Mouse (Mus musculus) midbrain, embryonic 15.5 days (tissue): ENCODE data around the gene Rtn4rl1. TPM values are rescaled to one million over a fixed set of nuclear protein-coding genes. Genes with fewer than 3 reads are reported as not detected.

Experiments
- ATAC-seq: fragments of 200-750 bp; cut with Nextera tagmentation; replicated peaks from 2 replicates; pipeline ENCODE4 v1.8.0; 2017; ENCODE audit warnings: moderate TSS enrichment
- H3K27ac ChIP-seq: fragments of 300-500 bp; sonication (generic); 2 replicates; pipeline ENCODE4 v1.5.1; 2015; ENCODE audit warnings: mild to moderate bottlenecking, inconsistent platforms
- H3K27me3 ChIP-seq: fragments of 300-500 bp; sonication (generic); replicated peaks from 2 replicates; pipeline ENCODE4 v1.6.1; 2015; ENCODE audit warnings: inconsistent platforms
- H3K36me3 ChIP-seq: fragments of 300-500 bp; sonication (generic); replicated peaks from 2 replicates; pipeline ENCODE4 v1.6.1; 2015; ENCODE audit warnings: inconsistent platforms
- H3K4me1 ChIP-seq: fragments of 300-500 bp; sonication (generic); 2 replicates; pipeline ENCODE4 v1.6.1; 2015; ENCODE audit warnings: inconsistent platforms
- H3K4me2 ChIP-seq: fragments of 300-500 bp; sonication (generic); 2 replicates; pipeline ENCODE4 v1.6.1; 2015; ENCODE audit warnings: inconsistent platforms, mild to moderate bottlenecking, moderate library complexity
- H3K4me3 ChIP-seq: fragments of 300-500 bp; sonication (generic); 2 replicates; pipeline ENCODE4 v1.5.1; 2015; ENCODE audit warnings: mild to moderate bottlenecking, inconsistent platforms
- H3K9ac ChIP-seq: fragments of 300-500 bp; sonication (generic); 2 replicates; pipeline ENCODE4 v1.6.1; 2015; ENCODE audit warnings: mild to moderate bottlenecking, inconsistent platforms
- H3K9me3 ChIP-seq: fragments of 300-500 bp; sonication (generic); 2 replicates; pipeline ENCODE4 v1.6.1; 2016; ENCODE audit warnings: inconsistent platforms
- WGBS: fragments of 180-500 bp; shearing (Covaris S2); methylation state at CpG from one replicate; pipeline ENCODE4 v1.1.7; 2015; ENCODE audit warnings: mixed read lengths; 5-methylcytosine and 5-hydroxymethylcytosine counted together
- polyA plus RNA-seq: library from polyadenylated mRNA; unstranded; fragments of >200 nt; fragmentation: Nextera tagmentation; extraction: Ambion mirVana; gene quantifications from 2 replicates; pipeline ENCODE4 v1.2.1, GENCODE M21; 2015

Rtn4rl1 gene
- polyA plus RNA-seq, 1 experiment from 2014 or later: 15.7 TPM

DNA sequence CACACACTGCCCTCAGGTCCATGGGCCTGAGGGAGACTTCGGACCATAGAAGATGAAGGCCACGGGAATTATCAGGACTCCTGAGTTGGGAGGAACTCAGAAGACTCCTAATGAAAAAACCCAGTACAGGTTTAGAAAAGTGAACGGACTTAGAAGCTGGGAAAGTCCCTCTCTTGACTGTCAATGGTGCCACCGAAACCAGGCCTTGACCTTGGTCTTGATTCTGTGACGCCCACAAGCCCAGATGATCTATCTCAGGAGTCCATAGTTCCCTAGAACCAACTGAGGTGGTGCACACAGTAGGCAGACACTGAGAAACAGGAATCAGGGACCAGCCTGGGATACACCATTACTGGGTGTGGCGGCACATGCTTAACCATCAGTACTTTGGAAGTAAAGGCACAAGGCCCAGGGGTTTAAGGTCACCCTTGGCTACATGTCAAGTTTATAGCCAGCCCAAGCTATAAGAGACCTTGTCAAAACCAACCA, 36.7 kb downstream of the Rtn4rl1 start:
- Histone ChIP-seq H3K4me2 (no peak overlapping the region), H3K36me3 (no peaks in the 10 kb centered on the region), H3K9me3 (no peaks in the 10 kb centered on the region), H3K4me3 (no peak overlapping the region), H3K4me1 (peaks cover 19% of the 10 kb centered on the region), H3K9ac (no peak overlapping the region), H3K27ac (no peak overlapping the region), H3K27me3 (no peaks in the 10 kb centered on the region)
- WGBS: 96% methylated on average over 6 of the region's 6 CpGs
- no peak for ATAC-seq

- no peaks in the 10 kb centered on the region for H3K9me3 ChIP-seq
- no peak overlapping the region for H3K9ac ChIP-seq
- 7% methylated on average over 7 of the region's 7 CpGs for WGBS
- no peak overlapping the region for H3K4me2 ChIP-seq
- ATAC-seq: no peak
- no peaks in the 10 kb centered on the region for H3K27me3 ChIP-seq
- peaks cover 29% of the 10 kb centered on the region for H3K4me1 ChIP-seq
- no peak overlapping the region for H3K27ac ChIP-seq
- H3K4me3 ChIP-seq: no peak overlapping the region
- H3K36me3 ChIP-seq: no peaks in the 10 kb centered on the region
These were observed 38.2 kb downstream of the Rtn4rl1 start for GRCm38 (mm10) chr11:75231756-75232155.

- Histone ChIP-seq H3K4me2 (no peak overlapping the region), H3K9me3 (no peaks in the 10 kb centered on the region), H3K9ac (no peak overlapping the region), H3K27me3 (no peaks in the 10 kb centered on the region), H3K36me3 (no peaks in the 10 kb centered on the region), H3K4me3 (no peak overlapping the region), H3K27ac (no peak overlapping the region), H3K4me1 (peaks cover 35% of the 10 kb centered on the region)
- 65% methylated on average over 4 of the region's 4 CpGs for WGBS
- no peak for ATAC-seq
These were observed 38.9 kb downstream of the Rtn4rl1 start for GRCm38 (mm10) chr11:75232434-75232833.

DNA sequence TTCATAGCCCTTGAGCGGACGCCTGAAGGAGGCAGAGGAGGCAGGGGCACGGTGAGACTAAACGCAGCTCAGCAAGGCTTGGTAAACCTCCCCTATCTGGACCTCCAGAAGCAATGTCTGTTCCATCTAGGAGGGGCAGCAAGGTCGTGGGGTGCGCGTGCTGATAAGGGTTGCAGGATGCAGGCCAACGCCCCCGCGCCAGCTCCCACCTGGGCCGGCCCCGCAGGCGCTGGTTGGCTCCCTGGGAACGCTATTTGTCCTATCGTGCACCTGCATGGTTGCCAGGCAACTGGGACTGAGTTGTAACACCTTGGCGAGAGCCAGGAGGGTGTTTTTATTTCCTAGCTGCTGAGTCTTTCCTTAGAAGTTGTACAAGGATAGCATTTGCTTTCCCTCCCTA, 41.2 kb downstream of the Rtn4rl1 start:
- Histone ChIP-seq H3K9me3 (no peaks in the 10 kb centered on the region), H3K27ac (peak overlapping the region; percentile 39; the same call in 1 of the 2 replicates), H3K4me1 (peaks cover 36% of the 10 kb centered on the region), H3K4me2 (peak overlapping the region; percentile 44), H3K4me3 (peak overlapping the region; percentile 26), H3K27me3 (no peaks in the 10 kb centered on the region), H3K36me3 (no peaks in the 10 kb centered on the region), H3K9ac (no peak overlapping the region)
- peak; percentile 70 for ATAC-seq
- 12% methylated on average over 16 of the region's 16 CpGs for WGBS

- Histone ChIP-seq H3K4me3 (no peak overlapping the region), H3K27me3 (no peaks in the 10 kb centered on the region), H3K36me3 (no peaks in the 10 kb centered on the region), H3K4me2 (no peak overlapping the region), H3K27ac (no peak overlapping the region), H3K4me1 (peaks cover 37% of the 10 kb centered on the region), H3K9me3 (no peaks in the 10 kb centered on the region), H3K9ac (no peak overlapping the region)
- WGBS: 75% methylated on average over 13 of the region's 13 CpGs
- no peak for ATAC-seq
These were observed 46.8 kb downstream of the Rtn4rl1 start for GRCm38 (mm10) chr11:75240158-75240934.

DNA sequence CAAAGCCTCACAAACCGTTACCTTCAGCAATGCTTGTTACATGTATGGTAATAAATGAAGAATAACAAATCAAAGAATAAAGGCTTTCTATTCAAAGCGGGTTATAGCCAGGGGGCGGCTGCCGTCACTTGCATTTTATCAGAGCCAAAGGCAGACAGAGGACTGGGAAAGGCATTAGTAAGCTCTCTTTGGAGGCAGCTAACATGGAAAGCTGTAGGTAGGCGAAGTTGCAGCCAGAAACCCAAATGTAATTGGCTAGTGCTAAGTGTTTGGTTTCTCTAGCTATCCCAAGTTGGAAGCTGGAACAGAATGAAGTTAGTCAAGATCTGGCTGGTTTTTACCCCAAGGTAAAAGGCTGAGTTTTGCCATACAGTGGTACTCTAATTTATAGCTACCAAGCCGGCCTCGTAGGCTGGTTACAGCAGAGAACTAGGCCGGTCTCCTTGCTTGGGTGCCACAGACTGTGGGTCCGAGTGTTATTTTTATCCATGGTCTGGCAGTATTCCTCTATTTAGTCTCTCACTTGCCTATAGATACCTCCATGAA, 49.2 kb downstream of the Rtn4rl1 start:
- Histone ChIP-seq H3K27ac (no peak overlapping the region), H3K4me1 (peaks cover 29% of the 10 kb centered on the region), H3K27me3 (no peaks in the 10 kb centered on the region), H3K4me2 (no peak overlapping the region), H3K36me3 (no peaks in the 10 kb centered on the region), H3K9ac (no peak overlapping the region), H3K9me3 (no peaks in the 10 kb centered on the region), H3K4me3 (no peak overlapping the region)
- 76% methylated on average over 9 of the region's 9 CpGs for WGBS
- no peak for ATAC-seq

DNA sequence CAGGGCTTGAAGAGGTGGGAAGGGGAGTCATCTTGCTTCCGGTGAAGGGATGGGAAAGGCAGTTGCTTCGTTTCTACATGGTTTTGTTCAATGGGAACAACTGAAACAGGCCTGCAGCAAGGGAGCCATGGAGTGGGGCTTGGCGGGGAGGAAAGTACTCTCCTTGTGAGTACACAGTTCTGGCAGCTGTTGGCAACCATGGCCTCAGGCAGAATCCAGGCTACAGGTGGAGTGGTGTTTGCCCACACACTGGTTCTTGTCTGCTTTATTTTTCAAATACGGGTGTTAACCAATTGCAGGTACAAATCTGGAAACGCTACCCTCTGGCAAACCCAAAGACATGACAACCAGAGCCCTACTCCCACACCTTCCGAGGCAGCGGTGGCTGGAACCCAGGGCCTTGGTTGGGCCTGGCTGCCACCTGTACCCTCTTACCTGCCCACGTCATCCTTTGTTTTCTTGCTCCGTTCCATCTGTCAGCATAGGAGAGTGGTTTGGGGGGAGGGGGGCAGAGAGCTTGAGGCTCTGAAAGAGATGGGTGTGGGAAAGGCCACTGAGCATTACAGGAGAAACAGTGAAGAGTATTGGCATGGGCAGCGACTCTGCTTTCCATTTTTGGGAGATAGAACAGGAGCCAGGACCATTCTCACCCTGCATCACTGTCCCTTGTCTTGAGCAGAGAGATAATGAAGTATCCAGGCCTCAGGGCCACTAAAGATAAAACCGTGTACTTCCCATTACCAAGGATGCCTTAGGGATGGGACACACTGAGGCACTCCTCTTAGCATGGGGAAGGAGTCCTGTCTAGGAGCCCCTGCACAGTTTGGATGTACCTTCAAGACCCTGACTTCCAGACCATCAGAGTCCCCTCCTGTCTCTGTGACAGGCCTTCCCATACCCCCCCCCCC, 51.0 kb downstream of the Rtn4rl1 start:
- no peaks in the 10 kb centered on the region for H3K9me3 ChIP-seq
- H3K4me2 ChIP-seq: no peak overlapping the region
- H3K4me3 ChIP-seq: no peak overlapping the region
- H3K27ac ChIP-seq: peak overlapping the region; percentile 54; the same call in 1 of the 2 replicates
- H3K27me3 ChIP-seq: no peaks in the 10 kb centered on the region
- peaks cover 40% of the 10 kb centered on the region for H3K4me1 ChIP-seq
- no peaks in the 10 kb centered on the region for H3K36me3 ChIP-seq
- no peak overlapping the region for H3K9ac ChIP-seq
- 0 out of 2 replicates have a peak, but pooled peaks have one; percentile 10 for ATAC-seq
- 85% methylated on average over 11 of the region's 11 CpGs for WGBS

DNA sequence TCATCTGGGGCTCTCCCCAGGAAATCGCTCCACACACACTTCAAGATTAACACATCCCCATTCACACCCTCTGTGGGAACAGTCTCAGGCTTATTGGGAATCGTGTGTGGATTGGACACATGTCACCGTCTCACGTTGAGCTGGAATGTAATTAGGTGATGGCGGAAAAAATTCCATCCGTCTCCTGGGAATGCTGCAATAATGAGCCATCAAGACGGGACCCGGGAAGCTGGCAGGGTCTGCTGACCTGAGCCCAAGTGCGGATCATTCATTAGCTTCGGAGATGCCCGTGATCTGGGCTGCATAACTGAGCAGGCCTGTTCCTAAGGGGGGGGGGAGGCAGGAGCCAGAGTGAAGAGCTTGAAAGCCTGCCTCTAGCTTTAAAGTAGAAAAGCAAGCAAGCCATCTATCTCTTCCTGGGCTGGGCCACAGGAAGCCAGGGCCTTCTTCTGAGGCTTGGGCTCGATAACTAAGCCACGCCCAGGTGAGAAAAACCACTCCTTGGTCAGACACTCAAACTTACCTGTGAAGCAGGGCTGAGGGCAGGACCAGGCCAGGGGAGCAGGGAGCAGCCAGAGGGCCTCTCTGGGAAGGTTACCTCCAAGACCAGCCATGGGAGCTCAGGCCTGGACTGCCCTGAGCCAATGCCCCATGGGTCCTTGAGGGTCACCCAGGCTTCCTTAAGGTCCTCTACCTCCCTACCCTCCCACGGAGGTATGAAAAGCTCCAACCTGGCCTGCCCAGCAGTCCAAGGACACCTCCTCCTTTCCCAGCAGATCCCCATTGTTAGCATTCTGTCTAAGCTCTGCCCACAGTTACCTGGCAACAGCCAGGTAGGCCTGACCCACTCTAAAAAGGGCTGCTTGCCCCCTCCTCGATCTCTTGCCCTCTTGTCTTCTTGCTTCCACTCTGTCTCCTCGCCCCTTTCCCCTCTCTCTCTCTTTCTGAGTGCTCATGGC, 52.1 kb downstream of the Rtn4rl1 start:
- Histone ChIP-seq H3K9ac (no peak overlapping the region), H3K9me3 (no peaks in the 10 kb centered on the region), H3K27me3 (no peaks in the 10 kb centered on the region), H3K4me1 (peaks cover 40% of the 10 kb centered on the region), H3K4me3 (no peak overlapping the region), H3K4me2 (no peak overlapping the region), H3K27ac (peak overlapping the region; percentile 54), H3K36me3 (no peaks in the 10 kb centered on the region)
- ATAC-seq: peak; percentile 54; the same call in 1 of the 2 replicates
- 31% methylated on average over 16 of the region's 16 CpGs for WGBS

DNA sequence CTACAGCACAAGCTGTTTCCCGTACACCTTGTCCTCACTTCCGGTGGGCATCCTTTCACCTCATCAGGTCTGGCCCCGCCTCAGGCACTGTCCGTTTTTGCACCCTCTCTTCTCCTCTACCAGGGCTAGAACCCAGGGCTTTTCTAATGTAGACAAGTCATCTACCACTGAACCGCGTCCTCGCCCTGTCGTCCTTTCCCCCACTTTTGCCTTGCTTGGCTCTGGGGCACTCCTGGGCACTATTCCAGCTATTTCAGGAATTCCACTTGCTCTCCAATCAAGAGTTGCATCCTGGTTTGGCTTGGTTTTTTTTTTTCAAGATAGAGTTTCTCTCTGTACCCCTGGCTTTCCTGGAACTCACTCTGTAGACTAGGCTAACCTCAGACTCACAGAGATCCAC, 53.0 kb downstream of the Rtn4rl1 start:
- 93% methylated on average over 8 of the region's 8 CpGs for WGBS
- peaks cover 40% of the 10 kb centered on the region for H3K4me1 ChIP-seq
- H3K9ac ChIP-seq: no peak overlapping the region
- H3K4me2 ChIP-seq: no peak overlapping the region
- H3K4me3 ChIP-seq: no peak overlapping the region
- no peaks in the 10 kb centered on the region for H3K9me3 ChIP-seq
- H3K27ac ChIP-seq: no peak overlapping the region
- no peak for ATAC-seq
- H3K27me3 ChIP-seq: no peaks in the 10 kb centered on the region
- no peaks in the 10 kb centered on the region for H3K36me3 ChIP-seq

DNA sequence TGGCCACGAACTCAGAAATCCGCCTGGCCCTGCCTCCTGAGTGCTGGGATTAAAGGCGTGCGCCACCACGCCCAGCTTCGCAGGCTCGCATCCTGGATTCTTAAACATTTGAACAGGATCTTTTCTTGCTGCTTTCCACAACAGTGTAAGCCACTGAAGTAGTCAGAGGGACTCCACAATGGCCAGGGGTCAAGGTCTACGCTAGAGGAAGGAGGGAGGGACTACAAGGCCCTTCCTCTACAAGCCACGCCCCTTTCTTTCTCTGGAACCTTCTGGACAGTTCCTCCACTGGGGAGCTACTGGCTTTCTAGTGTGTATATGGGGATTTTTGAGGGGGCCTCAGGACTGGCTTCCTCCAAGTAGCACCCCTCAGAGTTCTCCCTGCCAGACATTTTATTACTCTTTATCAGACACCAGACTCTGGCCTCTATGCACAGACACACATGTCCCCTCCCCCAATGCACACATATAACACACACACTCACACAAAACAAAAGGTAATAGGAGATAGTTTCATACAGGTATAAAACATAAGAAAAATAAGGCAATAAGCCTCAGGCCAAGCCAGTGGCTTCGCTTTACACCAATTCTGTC, 53.7 kb downstream of the Rtn4rl1 start:
- Histone ChIP-seq H3K4me2 (no peak overlapping the region), H3K27ac (no peak overlapping the region), H3K36me3 (no peaks in the 10 kb centered on the region), H3K9me3 (no peaks in the 10 kb centered on the region), H3K9ac (no peak overlapping the region), H3K4me1 (peaks cover 40% of the 10 kb centered on the region), H3K4me3 (no peak overlapping the region), H3K27me3 (no peaks in the 10 kb centered on the region)
- 91% methylated on average over 10 of the region's 10 CpGs for WGBS
- no peak for ATAC-seq

- no peak for ATAC-seq
- Histone ChIP-seq H3K27ac (0 out of 2 replicates have a peak overlapping the region, but pooled peaks have one; percentile 32), H3K9ac (no peak overlapping the region)
These were observed 56.0 kb downstream of the Rtn4rl1 start for GRCm38 (mm10) chr11:75249588-75249987.

More at GRCm38 (mm10) chr11:75249588-75249987, 56.0 kb downstream of the Rtn4rl1 start:
- peaks cover 27% of the 10 kb centered on the region for H3K4me1 ChIP-seq
- H3K4me2 ChIP-seq: no peak overlapping the region
- no peaks in the 10 kb centered on the region for H3K27me3 ChIP-seq
- H3K9me3 ChIP-seq: no peaks in the 10 kb centered on the region
- H3K36me3 ChIP-seq: no peaks in the 10 kb centered on the region
- H3K4me3 ChIP-seq: no peak overlapping the region
- WGBS: 73% methylated on average over 9 of the region's 9 CpGs
